Mouse (Mus musculus) MEL (cell line): Measurements from ENCODE around the gene Samd5. TPM values are rescaled to one million over a fixed set of nuclear protein-coding genes. Genes with fewer than 3 reads are reported as not detected.

Source experiments
- DNase-seq: peaks from one replicate; pipeline ENCODE4 v3.0.0; 2011; ENCODE audit warnings: low read depth, low spot score
- H3K27ac ChIP-seq: 2 replicates; pipeline ENCODE4 v1.5.1; 2012; ENCODE audit warnings: low read depth, mild to moderate bottlenecking, control low read depth, low read length, moderate library complexity; ENCODE audit not compliant: control insufficient read depth
- H3K27me3 ChIP-seq, 2 experiments: fragments of 150-350 bp in 1 of 2; sonication (generic) in 1 of 2; 2 replicates each; pipeline ENCODE4 v1.6.1; 2012; ENCODE audit warnings: low read length in 2 of 2, mild to moderate bottlenecking in 2 of 2, improper control_type of control experiment in 1 of 2, moderate library complexity in 1 of 2; ENCODE audit not compliant: insufficient read depth in 2 of 2, control insufficient read depth in 1 of 2
- H3K36me3 ChIP-seq, 2 experiments: 2 replicates each; pipeline ENCODE4 v1.6.1; 2012 to 2014; ENCODE audit warnings: low read length in 2 of 2, improper control_type of control experiment in 1 of 2, inconsistent platforms in 1 of 2, mild to moderate bottlenecking in 1 of 2; ENCODE audit not compliant: insufficient read depth in 2 of 2, control insufficient read depth in 1 of 2
- H3K4me1 ChIP-seq, 2 experiments: fragments of 150-350 bp in 1 of 2; sonication (generic) in 1 of 2; 2 replicates each; pipeline ENCODE4 v1.6.1; 2012; ENCODE audit warnings: low read length in 2 of 2, improper control_type of control experiment in 1 of 2, mild to moderate bottlenecking in 1 of 2; ENCODE audit not compliant: insufficient read depth in 2 of 2, control insufficient read depth in 1 of 2
- H3K4me3 ChIP-seq, 2 experiments: fragments of 150-350 bp in 1 of 2; sonication (generic) in 1 of 2; 2 replicates each; pipeline ENCODE4 v1.5.1; 2012; ENCODE audit warnings: low read depth in 2 of 2, low read length in 2 of 2, mild to moderate bottlenecking in 2 of 2, moderate library complexity in 2 of 2, control low read depth in 1 of 2, improper control_type of control experiment in 1 of 2; ENCODE audit not compliant: control insufficient read depth in 1 of 2, insufficient read depth in 1 of 2
- H3K79me2 ChIP-seq: 2 replicates; pipeline ENCODE4 v1.6.1; 2012; ENCODE audit warnings: mild to moderate bottlenecking, low read length, moderate library complexity; ENCODE audit not compliant: control insufficient read depth, poor library complexity, insufficient read depth
- H3K9ac ChIP-seq: 2 replicates; pipeline ENCODE4 v1.6.1; 2012; ENCODE audit warnings: low read depth, mild to moderate bottlenecking, control low read depth, low read length, moderate library complexity; ENCODE audit not compliant: control insufficient read depth, poor library complexity, severe bottlenecking
- H3K9me3 ChIP-seq: fragments of 150-350 bp; sonication (generic); replicated peaks from 2 replicates; pipeline ENCODE4 v1.6.1; 2012; ENCODE audit warnings: mild to moderate bottlenecking, low read length, improper control_type of control experiment, moderate library complexity; ENCODE audit not compliant: insufficient read depth
- BHLHE40 ChIP-seq: IDR thresholded peaks from 2 replicates; pipeline ENCODE4 v1.6.1; 2012; ENCODE audit warnings: low read depth, mild to moderate bottlenecking, inconsistent platforms, low read length, improper control_type of control experiment, borderline replicate concordance
- CHD2 ChIP-seq: IDR thresholded peaks from 2 replicates; pipeline ENCODE4 v1.6.1; 2011; ENCODE audit warnings: low read length, improper control_type of control experiment
- CTCF ChIP-seq, 3 experiments: IDR thresholded peaks in 2 of 3; conservative IDR thresholded peaks in 1 of 3; 2 replicates each; pipeline ENCODE4 v1.5.1; 2011 to 2012; ENCODE audit warnings: low read length in 3 of 3, low read depth in 2 of 3, mild to moderate bottlenecking in 2 of 3, improper control_type of control experiment in 1 of 3, inconsistent platforms in 1 of 3, mixed read lengths in 1 of 3, moderate library complexity in 1 of 3; ENCODE audit not compliant: control insufficient read depth in 1 of 3, insufficient read depth in 1 of 3, poor library complexity in 1 of 3, severe bottlenecking in 1 of 3
- ELF1 ChIP-seq: IDR thresholded peaks from 2 replicates; pipeline ENCODE4 v1.6.1; 2014; ENCODE audit warnings: low read depth, mild to moderate bottlenecking, inconsistent platforms, low read length, improper control_type of control experiment, moderate library complexity
- ETS1 ChIP-seq: IDR thresholded peaks from 2 replicates; pipeline ENCODE4 v1.6.1; 2012; ENCODE audit warnings: low read depth, mild to moderate bottlenecking, inconsistent platforms, low read length, improper control_type of control experiment, moderate library complexity
- HCFC1 ChIP-seq: IDR thresholded peaks from 2 replicates; pipeline ENCODE4 v1.6.1; 2012; ENCODE audit warnings: low read depth, mild to moderate bottlenecking, inconsistent platforms, low read length, improper control_type of control experiment, moderate library complexity
- JUND ChIP-seq: IDR thresholded peaks from 2 replicates; pipeline ENCODE4 v1.6.1; 2011; ENCODE audit warnings: low read depth, mild to moderate bottlenecking, improper control_type of control experiment, low read length
- KAT2A ChIP-seq: conservative IDR thresholded peaks from 2 replicates; pipeline ENCODE4 v1.6.1; 2012; ENCODE audit warnings: low read depth, low read length, improper control_type of control experiment, inconsistent platforms
- MAX ChIP-seq: IDR thresholded peaks from 2 replicates; pipeline ENCODE4 v1.6.1; 2011; ENCODE audit warnings: low read length, improper control_type of control experiment
- MAZ ChIP-seq: IDR thresholded peaks from 2 replicates; pipeline ENCODE4 v1.6.1; 2012; ENCODE audit warnings: low read depth, mild to moderate bottlenecking, inconsistent platforms, low read length, improper control_type of control experiment
- MYB ChIP-seq: IDR thresholded peaks from 2 replicates; pipeline ENCODE4 v1.6.1; 2011; ENCODE audit warnings: mild to moderate bottlenecking, low read depth, low read length, improper control_type of control experiment
- MYC ChIP-seq: IDR thresholded peaks from 2 replicates; pipeline ENCODE4 v1.6.1; 2011; ENCODE audit warnings: low read depth, mild to moderate bottlenecking, low read length, improper control_type of control experiment, moderate library complexity
- POLR2A ChIP-seq, 2 experiments: IDR thresholded peaks; 2 replicates each; pipeline ENCODE4 v1.6.1; 2011 to 2012; ENCODE audit warnings: low read length in 2 of 2, mild to moderate bottlenecking in 2 of 2, control low read depth in 1 of 2, improper control_type of control experiment in 1 of 2, low read depth in 1 of 2, moderate library complexity in 1 of 2; ENCODE audit not compliant: control insufficient read depth in 1 of 2, insufficient read depth in 1 of 2, poor library complexity in 1 of 2
- POLR2AphosphoS2 ChIP-seq: IDR thresholded peaks from 2 replicates; pipeline ENCODE4 v1.6.1; 2011; ENCODE audit warnings: low read length, improper control_type of control experiment
- TBP ChIP-seq: IDR thresholded peaks from 2 replicates; pipeline ENCODE4 v1.8.0; 2011; ENCODE audit warnings: low read depth, low read length, improper control_type of control experiment
- UBTF ChIP-seq: IDR thresholded peaks from 2 replicates; pipeline ENCODE4 v1.6.1; 2012; ENCODE audit warnings: low read depth, mild to moderate bottlenecking, inconsistent platforms, low read length, improper control_type of control experiment, moderate library complexity, borderline replicate concordance; ENCODE audit not compliant: insufficient read depth
- ZC3H11A ChIP-seq: IDR thresholded peaks from 2 replicates; pipeline ENCODE4 v1.6.1; 2012; ENCODE audit warnings: low read depth, mild to moderate bottlenecking, inconsistent platforms, low read length, improper control_type of control experiment
- ZMIZ1 ChIP-seq: IDR thresholded peaks from 2 replicates; pipeline ENCODE4 v1.6.1; 2012; ENCODE audit warnings: low read depth, mild to moderate bottlenecking, inconsistent platforms, low read length, improper control_type of control experiment, moderate library complexity
- ZNF384 ChIP-seq: IDR thresholded peaks from 2 replicates; pipeline ENCODE4 v1.6.1; 2012; ENCODE audit warnings: low read depth, mild to moderate bottlenecking, inconsistent platforms, low read length, improper control_type of control experiment
- polyA plus RNA-seq, 2 experiments: library from polyadenylated mRNA; stranded (reverse) in 1 of 2; unstranded in 1 of 2; fragments of >175 nt in 1 of 2; fragments of >200 nt in 1 of 2; gene quantifications; 2 replicates each; pipeline versions ENCODE4 v1.2.1 to v1.2.4; 2012; ENCODE audit warnings: low replicate concordance in 2 of 2, low read depth in 1 of 2; ENCODE audit not compliant: insufficient read length in 2 of 2, insufficient read depth in 1 of 2, missing spikeins in 1 of 2
- total RNA-seq: library from RNA; depleted of rRNA; stranded (reverse); fragments of 300-350 nt; gene quantifications from 2 replicates; pipeline ENCODE4 v1.2.3, GENCODE M21; 2012

Gene Samd5
- total and polyA plus RNA-seq, 3 experiments, result 0.01 TPM; not detected in 2

- H3K36me3 ChIP-seq, result no peaks in the 10 kb centered on the region
- TF ChIP-seq UBTF (no peak), CHD2 (no peak)
- no peak overlapping the region for H3K27ac ChIP-seq
- H3K9ac ChIP-seq, result no peak overlapping the region
- H3K4me3 ChIP-seq, result no peak overlapping the region
- DNase-seq, result no peak
- H3K79me2 ChIP-seq, result no peaks in the 10 kb centered on the region
- H3K27me3 ChIP-seq, result no peaks in the 10 kb centered on the region
- no peaks in the 10 kb centered on the region for H3K9me3 ChIP-seq
- H3K4me1 ChIP-seq, result no peaks in the 10 kb centered on the region
Measured at GRCm38 (mm10) chr10:9621055-9621454, 54.0 kb downstream of the Samd5 start.

DNA sequence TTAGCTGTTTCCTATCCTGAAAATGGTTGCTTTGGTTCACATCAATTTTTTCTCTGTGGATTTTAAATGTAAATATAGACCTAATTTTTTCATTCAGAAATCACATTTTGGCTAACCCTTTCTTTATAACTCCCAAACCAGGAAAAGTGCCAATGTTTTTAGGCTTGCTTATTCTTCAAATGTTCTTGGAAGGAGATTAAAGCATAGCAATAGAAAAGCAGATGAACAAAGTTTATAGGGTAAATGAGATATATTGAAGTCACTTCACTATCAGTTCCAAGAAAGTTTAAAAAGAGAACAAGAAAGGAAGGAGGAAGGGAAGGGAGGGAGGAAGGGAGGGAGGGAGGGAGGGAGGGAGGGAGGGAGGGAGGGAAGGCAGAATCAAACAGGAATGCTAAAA, 60.0 kb downstream of the Samd5 start:
- H3K9ac ChIP-seq, result no peak overlapping the region
- H3K4me1 ChIP-seq, result no peaks in the 10 kb centered on the region
- no peak overlapping the region for H3K27ac ChIP-seq
- no peak overlapping the region for H3K4me3 ChIP-seq
- H3K9me3 ChIP-seq, result no peaks in the 10 kb centered on the region
- DNase-seq, result no peak
- TF ChIP-seq ELF1 (no peak), MAX (no peak)
- H3K36me3 ChIP-seq, result no peaks in the 10 kb centered on the region
- no peaks in the 10 kb centered on the region for H3K27me3 ChIP-seq
- no peaks in the 10 kb centered on the region for H3K79me2 ChIP-seq

DNA sequence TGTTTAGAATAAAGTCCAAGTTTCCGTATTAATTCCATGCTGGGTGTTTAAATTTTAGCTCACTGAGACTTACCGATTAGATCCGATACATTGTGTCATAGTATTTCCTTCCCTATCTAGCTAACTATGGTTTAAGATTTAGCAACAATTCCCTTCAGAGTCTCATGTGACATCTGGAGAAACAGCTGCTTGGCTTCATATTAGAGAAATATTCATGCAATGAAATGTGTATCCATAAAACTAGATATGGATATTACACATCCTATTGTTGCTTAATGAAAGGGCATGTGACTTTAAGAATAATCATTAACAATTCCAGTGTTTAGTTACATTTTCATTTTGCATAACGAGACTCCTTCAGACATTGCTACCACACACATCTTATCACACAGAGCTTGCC, 66.2 kb downstream of the Samd5 start:
- DNase-seq, result no peak
- no peak for TF ChIP-seq MAZ
- no peak for TF ChIP-seq POLR2A (IDR thresholded peaks at IDR 0.05; ENCODE audit: control insufficient read depth in 1 of 2, insufficient read depth in 1 of 2, low read depth in 1 of 2, low read length in 2 of 2, poor library complexity in 1 of 2)
- no peak for TF ChIP-seq MYC
- no peak for TF ChIP-seq JUND
- TF ChIP-seq ETS1, result no peak
- no peak for TF ChIP-seq ZNF384
- no peak for TF ChIP-seq TBP
- no peak for TF ChIP-seq HCFC1
- TF ChIP-seq ELF1, result no peak
- TF ChIP-seq BHLHE40, result no peak
- TF ChIP-seq MYB, result no peak
- TF ChIP-seq ZMIZ1, result no peak
- TF ChIP-seq ZC3H11A, result no peak
- TF ChIP-seq CTCF (IDR thresholded peaks at IDR 0.05 in 2 of 3, conservative IDR thresholded peaks at IDR 0.05 in 1 of 3; ENCODE audit: control insufficient read depth in 1 of 3, insufficient read depth in 1 of 3, low read depth in 2 of 3, low read length in 3 of 3, poor library complexity in 1 of 3, severe bottlenecking in 1 of 3), result no peak
- no peak for TF ChIP-seq POLR2AphosphoS2
- TF ChIP-seq KAT2A, result no peak
- TF ChIP-seq CHD2, result no peak
- TF ChIP-seq, all 39 proteins: peak for 0
- Histone ChIP-seq H3K27me3 (no peaks in the 10 kb centered on the region), H3K27ac (no peak overlapping the region), H3K4me1 (no peaks in the 10 kb centered on the region), H3K36me3 (no peaks in the 10 kb centered on the region), H3K79me2 (no peaks in the 10 kb centered on the region), H3K4me3 (no peak overlapping the region), H3K9me3 (no peaks in the 10 kb centered on the region), H3K9ac (no peak overlapping the region)
